Mouse (Mus musculus) frontal cortex, postnatal 14 days (tissue): Measurements from ENCODE around the gene Wfdc10.
A peak's percentile ranks its signal among the peaks of the same experiment; 100 is the strongest.
"Not testable (repeated sequence)": the region's sequence is repeated elsewhere in the genome, so short reads cannot be mapped to it uniquely, and the experiment has no call there.

Experiments
- DNase-seq, 2 experiments: peaks; one replicate each; pipeline ENCODE4 v3.0.0; 2022; ENCODE audit warnings: low spot score in 2 of 2

Wfdc10 gene

DNA sequence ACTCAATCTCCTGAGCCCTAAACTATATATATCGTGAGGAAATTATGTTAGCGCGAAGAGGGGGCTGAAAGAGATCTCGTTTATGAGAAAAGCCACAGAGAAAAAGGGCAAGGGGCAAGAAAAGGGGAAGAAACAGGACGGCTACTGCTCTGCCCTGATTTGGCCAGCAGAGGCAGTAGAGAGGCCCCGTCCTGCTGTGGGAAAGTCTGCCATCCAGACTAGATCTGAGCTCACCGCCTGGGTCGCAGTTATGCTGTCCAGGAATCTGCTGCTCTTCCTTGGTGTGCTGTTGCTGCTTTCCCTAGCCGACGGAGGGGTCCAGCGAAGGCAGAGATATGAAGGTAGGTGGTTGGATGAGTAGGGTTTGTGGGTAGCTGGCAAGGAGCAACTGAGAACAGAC, at the start of gene Wfdc10:
Gene Wfdc10 (plus strand): TSS at position 189 of the 400 bp plus-strand sequence.
- DNase-seq = peak in 1 of 2 experiments; percentile 8

DNA sequence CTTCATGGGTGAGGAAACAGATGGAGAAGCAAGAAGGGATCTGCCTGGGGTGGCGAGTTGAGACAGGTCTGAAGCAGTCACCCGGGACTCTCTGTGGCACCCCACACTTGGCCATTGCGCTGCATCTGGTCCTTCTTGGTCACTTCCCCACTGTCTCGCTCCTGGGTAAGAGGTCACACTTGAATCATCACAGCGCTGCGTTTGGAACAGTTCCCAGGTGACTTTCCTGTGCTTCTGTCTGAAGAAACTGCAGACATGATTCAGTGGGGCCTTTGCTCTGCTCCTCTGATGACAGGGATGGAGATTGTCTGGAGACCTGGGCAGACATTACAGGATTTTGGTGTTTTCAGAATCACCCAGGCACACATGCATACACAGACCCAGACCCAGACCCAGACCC, 47.1 kb upstream of the Wfdc10 start:
- DNase-seq = no peak

DNA sequence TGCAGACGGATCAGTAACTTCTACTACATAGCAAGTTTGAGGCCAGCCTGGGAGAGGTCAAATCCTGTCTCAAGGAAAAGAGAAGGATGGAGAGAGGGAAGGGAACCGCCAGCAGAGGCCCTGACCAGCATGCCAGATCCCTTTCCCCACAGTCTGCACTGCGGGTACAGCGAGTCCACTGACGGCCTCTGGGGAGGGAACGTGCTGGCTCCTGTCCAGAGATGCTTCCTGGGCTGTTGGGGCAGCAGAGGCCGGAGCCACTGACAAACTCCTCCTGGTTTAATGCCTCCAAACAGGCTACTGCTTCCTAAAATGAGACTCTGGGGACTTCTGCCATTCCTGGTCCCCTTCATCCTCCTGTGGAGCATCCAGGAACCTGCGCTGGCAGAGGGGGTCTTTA, 42.4 kb upstream of the Wfdc10 start, which contains the start of the genes Wfdc6b and Wfdc8:
Gene Wfdc6b (plus strand): TSS at position 52 of the 400 bp plus-strand sequence.
Gene Wfdc8 (minus strand): TSS at position 156 of the 400 bp plus-strand sequence.
- not testable (repeated sequence) for DNase-seq

DNA sequence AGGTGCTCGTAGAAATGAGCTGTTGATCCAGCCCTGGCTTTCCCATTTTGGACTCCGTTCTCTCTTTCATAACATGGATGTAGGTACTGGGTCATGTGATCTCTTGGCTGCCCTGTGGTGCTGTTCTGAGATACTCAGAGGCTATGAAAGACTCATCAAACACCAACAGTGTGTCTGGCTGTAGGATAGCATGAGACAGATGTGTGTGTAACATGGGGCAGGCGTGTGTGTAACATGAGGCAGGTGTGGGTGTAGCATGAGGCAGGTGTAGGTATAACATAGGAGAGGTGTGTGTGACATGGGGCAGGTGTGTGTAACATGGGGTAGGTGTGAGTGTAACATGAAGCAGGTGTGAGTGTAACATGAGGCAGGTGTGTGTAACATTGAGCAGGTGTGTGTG, 40.5 kb upstream of the Wfdc10 start:
- DNase-seq = no peak

DNA sequence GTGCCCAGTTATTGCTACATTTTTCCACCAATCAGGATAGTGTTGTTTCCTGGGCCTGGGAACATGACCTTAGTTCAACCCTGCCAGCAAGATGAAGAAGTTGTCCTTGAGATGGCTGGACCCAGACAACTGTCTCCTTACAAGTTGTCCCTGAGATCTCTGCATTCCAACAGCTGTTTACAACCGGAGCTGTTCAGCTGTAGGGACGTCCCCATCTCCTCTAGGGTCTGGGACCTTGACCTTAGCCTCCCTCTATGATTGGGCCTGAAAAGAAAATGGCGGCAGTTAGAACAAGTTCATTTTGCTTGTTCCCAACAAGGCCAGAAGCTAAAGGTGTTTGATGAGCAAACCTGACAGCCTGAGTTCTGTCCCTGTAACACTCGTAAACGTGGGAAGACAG, 36.8 kb upstream of the Wfdc10 start:
- DNase-seq = no peak

DNA sequence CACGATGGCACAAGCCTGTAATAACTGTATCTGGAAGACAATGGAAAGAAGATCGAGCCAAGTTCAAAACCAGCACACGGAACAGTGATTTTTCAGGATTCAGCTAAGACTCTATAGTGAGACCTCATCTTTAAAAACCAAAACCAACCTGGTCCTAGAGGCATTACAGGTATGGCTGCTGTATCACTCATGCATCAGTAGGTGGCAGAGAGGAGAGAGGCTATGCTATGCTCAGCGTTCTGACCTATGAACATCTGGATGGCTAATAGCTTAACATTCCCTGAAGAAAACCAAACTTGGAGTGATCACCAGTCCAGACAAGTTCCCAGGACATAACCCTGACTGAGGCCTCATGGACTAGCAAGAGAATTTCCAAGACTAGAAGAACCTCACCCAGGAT, 34.1 kb upstream of the Wfdc10 start:
- DNase-seq = no peak

DNA sequence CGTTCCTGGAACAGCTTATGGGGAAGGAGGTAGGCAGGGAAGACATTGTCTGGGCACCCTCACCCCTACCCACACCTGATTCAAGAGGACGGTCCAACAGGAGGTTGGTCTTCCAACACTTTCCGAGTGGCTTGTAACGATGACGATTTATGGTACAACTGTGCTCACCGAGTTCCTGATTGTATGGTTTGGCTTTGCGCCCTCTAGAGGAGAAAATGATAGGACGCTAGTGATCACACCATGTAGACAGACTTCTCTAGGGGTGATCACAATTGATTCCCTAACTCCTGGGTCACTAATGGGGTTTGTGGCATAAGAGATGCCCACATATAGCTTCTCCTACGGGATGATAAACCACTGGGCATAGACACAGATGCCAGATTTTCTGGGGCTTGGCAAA, 20.6 kb upstream of the Wfdc10 start:
- DNase-seq = no peak

DNA sequence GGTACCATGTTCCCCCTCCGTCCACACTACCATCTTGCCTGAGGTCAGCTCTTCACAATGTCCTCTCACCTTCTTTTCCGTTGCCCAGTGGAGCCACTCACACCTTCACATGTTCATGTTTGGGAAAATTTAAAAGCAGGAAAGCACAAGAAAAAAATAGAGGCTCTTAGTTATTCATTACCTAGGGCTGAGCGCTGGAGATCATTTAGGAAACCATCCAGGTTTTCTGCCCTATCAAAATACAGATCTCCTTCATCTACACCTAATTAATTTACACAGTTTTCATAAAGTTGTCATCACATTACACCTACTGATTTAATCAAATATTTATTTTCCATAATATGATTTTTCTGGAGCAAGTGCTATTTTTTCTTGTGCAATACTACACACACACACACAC, 17.1 kb upstream of the Wfdc10 start, which contains the start of gene Wfdc16:
Gene Wfdc16 (minus strand): TSS at position 101 of the 400 bp plus-strand sequence.
- DNase-seq = no peak

DNA sequence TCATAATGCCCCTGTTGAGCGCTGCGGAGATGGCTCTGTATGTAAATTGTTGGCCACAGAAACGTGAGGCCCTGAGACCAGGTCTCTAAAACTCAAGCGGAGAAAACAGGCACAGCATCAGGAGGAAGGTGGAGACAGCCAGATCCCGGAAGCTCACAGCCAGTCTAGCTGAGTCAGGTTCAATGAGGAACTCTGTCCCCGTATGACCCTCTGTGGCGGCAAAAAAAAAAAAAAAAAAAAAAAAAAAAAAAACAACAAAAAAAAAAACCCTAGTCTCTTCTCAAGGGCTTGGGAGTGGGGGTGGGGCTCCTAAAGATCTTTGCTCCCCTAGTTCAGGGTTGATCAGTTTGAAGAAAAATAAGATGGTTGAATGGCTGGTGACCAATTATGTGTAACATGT, 14.7 kb upstream of the Wfdc10 start:
- DNase-seq = no peak

DNA sequence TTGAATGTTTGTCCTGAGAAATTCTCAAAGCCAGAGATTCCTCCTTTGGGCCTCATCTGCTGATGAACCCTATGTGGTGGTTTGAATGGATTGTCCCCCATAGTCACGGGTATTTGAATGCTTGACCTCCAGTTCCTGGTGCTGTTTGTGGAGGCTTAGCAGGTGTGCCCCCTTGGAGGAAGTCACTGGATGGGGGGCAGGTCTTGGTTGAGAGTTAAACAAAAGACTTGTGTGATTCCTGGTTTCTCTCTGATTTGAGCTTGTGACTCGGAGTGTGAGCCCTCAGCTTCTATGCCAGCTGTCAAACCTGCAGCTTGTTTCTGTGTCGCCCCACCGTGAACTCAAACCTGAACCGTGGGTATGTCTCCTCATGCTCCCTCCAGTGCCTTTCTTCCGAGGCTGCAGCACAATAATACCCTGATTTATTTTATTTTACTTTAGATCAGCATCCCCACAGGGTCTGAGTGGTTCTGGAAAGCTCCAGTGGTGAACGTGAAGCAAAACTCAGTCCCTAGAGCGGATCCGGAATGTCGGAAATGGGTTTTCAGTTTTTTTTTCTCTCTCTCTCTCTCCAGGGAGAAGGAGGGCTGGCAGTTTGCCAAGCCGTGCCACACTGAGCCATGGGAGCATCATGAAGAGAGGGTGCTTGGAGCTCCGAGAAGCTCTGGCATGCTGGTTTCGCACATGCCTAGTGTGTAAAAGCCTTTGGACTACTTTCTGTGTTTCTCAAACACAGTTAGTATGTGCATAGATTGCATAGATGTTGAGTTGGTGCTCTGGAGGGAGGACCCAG, 13.8 kb upstream of the Wfdc10 start:
- peak in 1 of 2 experiments; percentile 5 for DNase-seq

DNA sequence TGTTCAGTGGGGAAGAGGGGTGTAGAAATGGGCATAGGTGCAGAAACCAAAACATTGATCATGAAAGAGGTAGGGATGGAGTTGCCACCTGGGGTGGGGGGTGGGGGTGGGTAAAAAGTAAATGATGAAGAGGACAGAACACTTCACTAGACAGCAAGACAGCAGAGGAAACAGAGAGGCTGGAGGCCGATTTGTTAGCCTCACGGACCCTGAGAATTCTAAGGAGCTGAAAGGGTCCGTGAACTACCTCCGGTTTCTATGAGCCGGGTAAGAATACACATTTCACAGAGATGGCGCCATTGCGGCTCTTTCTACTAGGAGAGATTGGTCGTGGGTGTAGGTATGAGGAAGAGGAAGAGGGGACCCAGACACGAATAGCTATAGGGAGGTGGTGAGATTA, 637 bp downstream of the Wfdc10 start, which contains the start of gene Wfdc9:
Gene Wfdc9 (minus strand): TSS at position 101 of the 400 bp plus-strand sequence.
- no peak for DNase-seq

DNA sequence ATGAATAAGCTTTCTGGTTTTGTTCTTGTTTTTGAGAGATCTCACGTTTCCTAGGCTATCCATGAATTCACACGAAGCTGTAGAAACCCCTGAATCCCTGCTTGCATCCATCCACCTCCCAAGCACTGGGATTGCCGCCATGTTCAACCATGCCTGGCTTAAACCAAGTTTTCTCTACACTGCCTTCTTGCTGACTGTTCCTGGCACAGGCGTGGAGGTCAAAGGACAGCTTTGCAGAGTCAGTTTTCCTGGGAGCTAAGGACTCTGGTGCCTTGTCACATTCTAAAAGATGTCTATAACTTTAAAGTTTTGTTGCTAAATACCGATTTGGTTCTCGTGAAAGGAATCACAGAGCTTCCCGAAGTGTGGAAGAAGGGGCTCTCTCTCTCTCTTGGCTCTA, 9.0 kb downstream of the Wfdc10 start:
- DNase-seq = no peak

DNA sequence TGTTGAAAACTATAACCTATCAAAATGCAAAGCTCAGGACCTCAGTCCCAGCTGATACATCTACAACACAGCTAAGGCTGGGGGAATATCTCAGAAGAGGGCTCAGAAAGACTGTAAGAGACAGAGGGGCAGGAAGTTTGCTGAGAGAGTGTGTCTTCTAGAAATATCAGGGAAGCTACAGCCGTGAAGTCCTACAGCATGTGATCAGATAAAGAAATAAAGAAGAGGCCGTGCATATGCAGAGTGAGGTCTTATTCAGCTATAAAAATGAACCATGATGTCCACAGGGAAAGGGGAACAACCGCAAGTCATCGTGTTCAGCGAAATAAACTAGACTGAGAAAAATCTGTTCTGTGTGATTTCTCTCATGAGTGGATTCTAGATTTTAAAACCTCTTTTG, 14.4 kb downstream of the Wfdc10 start:
- no peak for DNase-seq

DNA sequence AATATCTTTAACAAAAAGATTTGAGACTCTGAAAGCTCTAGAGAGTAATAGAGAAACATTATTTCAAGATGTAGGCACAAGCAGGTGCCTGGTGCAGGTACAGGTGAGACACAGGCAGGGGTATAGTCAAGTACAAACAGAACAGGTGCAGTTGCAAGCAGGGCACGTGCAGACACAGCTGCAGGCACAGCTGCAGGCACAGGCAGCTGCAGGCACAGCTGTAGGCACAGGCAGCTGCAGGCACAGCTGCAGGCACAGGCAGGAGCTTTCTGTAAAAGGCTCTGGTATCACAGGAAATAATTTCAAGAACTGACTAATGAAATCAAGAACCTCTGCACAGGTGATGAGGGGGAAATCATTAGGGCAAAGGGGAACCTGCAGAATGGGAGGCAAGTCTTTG, 15.1 kb downstream of the Wfdc10 start:
- no peak for DNase-seq

DNA sequence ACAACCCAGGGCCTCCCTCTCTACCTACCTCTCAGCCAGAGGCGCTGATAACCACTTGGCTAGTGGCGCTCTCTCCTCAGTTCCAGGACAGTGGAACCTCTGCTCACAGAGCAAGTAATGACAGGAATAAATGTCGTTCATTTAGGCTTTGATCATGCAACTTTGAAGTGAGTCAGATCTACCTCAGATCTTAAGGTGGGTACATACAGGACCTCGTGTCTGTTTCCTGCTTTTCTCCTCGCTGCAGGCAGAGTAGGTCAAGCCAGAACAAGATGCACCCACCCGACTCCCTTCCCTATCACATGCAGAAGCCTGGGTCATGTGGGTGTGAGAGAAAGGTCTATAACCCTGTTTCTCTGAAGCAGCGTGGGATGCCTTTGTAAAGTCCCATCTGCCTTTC, 18.1 kb downstream of the Wfdc10 start, which contains the start of gene Wfdc11:
Gene Wfdc11 (minus strand): TSS at position 101 of the 400 bp plus-strand sequence.
- no peak for DNase-seq

DNA sequence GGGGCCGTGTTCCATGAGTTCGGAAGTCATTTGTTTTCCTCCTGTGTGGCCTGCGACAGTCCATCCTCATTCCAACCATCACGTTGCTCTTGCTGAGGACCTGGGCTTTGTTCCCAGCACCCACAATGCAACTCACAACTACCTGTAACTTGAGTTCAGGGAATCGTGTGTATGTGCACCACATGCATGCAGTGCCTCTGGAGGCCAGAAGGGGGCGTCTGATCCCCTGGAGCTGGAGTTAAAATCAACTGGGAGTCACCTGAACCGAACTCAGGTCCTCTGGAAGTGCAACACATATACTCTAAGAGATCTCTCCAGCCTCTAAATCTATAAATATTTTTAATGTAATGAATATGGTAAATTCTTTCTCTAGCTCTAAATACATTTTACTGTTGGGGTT, 20.3 kb downstream of the Wfdc10 start:
- DNase-seq = no peak

DNA sequence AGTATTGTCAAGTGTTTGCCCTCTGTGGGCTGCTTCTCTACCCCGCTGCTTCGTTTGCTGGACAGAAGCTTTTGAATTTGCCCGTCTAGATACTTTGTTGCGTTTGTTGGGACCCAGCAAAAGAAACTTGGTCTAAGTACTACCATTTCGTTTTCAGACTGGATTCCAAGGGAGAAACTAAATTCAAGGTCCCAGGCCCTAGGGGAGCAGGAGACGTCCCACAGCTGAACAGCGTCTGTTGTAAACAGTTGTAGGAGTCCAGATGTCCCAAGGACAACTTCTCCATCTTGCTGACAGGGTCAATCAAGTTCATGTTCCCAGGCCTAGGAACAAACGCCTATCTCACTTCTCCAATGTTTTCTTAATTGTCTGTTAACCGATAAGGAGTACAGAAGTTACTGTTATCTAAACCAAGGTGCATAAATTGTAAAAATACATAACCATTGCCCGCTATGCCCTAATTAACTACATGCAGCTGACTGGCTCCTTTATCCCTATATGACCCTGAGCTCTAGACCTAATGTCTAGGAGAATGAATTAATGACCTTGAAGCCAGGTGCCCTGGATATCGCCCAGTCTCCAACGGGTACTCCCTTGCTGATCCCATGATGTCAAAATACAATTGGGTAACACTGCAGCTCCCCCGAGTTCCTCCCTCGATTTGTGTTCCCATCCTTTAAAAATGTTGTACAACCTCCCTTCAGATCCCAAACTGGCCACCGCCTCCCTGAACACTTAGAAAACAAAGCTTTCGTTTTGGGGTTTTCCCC, 21.3 kb downstream of the Wfdc10 start:
- no peak for DNase-seq

DNA sequence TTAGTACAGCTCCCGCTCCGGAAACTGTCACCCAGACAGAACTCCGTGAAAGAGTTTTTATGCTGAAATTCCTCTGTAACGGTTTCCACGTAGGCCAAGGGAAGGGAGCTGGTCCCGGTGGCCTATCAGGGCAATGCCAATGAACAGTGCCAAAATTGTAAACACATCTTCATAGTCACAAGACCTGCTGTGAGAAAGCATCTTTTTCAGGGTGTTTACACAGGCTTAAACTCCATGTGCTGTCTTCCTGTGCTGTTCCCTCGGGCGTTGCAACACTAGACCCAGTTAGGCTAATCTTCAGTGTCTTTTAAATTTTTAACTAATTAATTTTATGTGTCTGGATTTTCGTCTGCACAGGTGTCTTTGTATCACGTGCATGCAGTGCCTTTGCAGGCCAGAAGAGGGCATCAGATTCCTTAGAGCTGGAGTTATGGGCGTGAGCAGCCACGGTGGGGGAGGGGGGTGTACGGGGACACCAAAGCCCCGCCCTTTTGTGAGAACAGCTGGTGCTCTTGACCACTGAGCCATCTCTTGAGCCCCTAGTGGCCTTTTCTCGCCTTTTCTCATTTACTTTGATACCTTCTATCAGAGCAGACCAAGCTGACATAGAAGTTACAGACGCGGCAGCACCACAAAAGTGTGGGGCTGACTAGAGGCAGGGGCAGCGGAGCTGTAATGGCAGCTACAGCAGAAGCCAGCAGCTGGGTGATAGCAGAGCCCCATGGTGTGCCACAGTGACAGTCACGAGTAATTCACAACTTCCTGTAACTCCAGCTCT, 23.2 kb downstream of the Wfdc10 start:
- DNase-seq = peak; percentile 28 to 51

DNA sequence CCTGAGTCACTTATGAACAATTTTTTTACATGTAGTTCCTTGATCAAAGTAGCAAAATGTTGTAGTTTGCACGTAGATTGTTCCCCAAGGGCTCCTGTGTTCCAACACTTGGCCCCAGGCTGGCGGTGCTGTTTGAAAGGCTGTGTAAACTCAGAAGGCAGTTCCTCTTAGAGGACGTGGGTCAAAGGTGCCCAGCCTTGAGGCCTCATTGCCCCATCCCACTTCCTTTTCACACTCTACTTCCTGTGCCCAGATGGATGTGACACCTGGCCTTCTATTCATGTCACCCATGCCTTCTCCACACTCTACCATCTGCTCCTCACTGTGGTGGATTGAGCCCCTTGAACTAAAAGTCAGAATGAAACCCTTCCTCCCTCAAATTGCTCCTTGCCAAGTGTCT, 24.1 kb downstream of the Wfdc10 start:
- DNase-seq = no peak

DNA sequence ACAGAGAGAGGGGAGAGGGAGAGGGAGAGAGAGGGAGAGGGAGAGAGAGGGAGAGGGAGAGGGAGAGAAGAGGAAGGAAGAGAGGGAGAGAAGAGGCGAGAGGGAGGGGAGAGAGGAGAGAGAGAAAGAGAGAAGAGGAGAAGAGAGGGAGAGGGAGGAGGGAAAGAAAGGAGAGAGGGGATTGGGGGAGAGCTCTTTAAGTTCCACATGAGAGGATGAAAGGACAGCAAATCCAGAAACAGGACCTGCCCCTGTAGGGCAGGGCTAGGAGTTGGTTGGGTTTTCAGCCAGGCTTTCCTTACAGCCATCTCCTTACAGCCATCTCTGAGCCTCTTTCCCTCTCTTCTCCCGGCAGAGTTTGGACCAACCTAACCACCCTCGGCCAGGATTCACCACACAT, 29.0 kb downstream of the Wfdc10 start, which contains the start of gene Wfdc13:
Gene Wfdc13 (plus strand): TSS at position 301 of the 400 bp plus-strand sequence.
- DNase-seq = no peak

DNA sequence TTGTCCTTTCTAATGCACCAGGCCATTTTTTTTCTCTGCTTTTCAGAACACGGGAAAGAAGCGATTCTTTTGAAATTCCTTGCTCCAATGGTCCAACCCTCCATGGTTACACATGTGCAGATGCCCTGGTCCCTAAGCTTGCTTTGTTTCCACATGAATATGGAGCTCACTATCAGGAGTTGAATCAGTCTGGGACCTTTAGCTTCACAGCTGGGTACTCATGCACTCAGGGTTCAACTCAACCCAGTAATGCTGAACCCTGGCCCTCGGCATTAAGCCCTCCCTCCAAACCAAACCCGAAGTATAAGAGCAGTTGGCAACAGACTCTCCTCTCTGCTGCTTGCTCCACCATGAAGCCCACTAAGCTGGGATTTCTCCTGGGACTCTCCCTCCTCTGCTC, 42.4 kb downstream of the Wfdc10 start, which contains the start of gene Spint4:
Gene Spint4 (plus strand): TSS at position 301 of the 400 bp plus-strand sequence.
- DNase-seq = no peak

DNA sequence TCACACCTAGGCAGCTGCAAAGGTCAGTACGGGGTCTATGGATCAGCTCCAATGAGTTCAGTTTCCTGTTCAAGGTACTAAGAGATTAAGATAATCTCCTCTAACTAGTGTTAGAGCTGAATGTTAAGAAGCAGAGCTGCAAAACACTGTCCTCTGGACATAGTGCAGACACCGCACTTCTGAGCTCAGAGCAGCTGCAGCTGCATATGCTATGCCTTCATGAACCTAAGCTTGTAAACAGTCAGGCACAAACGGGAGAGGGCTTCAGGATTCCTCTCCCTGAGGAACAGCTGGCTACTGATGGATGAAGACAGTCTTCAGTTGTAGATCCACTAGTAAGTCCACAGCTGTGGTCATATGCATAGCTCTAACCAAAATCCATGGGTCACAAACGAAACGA, 45.1 kb downstream of the Wfdc10 start:
- DNase-seq = no peak
